Mouse (Mus musculus) hindbrain, embryonic 16.5 days (tissue): ENCODE data around the gene Fzd4. TPM values are rescaled to one million over a fixed set of nuclear protein-coding genes. Genes with fewer than 3 reads are reported as not detected.

ENCODE experiments used
- ATAC-seq: fragments of 200-750 bp; cut with Nextera tagmentation; 2 replicates; pipeline ENCODE4 v1.8.0; 2017; ENCODE audit warnings: moderate TSS enrichment, moderate library complexity
- H3K27ac ChIP-seq: fragments of 300-500 bp; sonication (generic); 2 replicates; pipeline ENCODE4 v1.5.1; 2014; ENCODE audit warnings: low read depth, mild to moderate bottlenecking, control low read depth, low read length, moderate library complexity
- H3K27me3 ChIP-seq: fragments of 300-500 bp; sonication (generic); replicated peaks from 2 replicates; pipeline ENCODE4 v1.6.1; 2014; ENCODE audit warnings: low read length; ENCODE audit not compliant: control insufficient read depth, insufficient read depth
- H3K36me3 ChIP-seq: fragments of 300-500 bp; sonication (generic); 2 replicates; pipeline ENCODE4 v1.6.1; 2014; ENCODE audit warnings: mild to moderate bottlenecking, low read length, moderate library complexity, mixed read lengths; ENCODE audit not compliant: control insufficient read depth, insufficient read depth
- H3K4me1 ChIP-seq: fragments of 300-500 bp; sonication (generic); 2 replicates; pipeline ENCODE4 v1.6.1; 2014; ENCODE audit warnings: low read depth, low read length; ENCODE audit not compliant: control insufficient read depth, insufficient read depth
- H3K4me2 ChIP-seq: fragments of 300-500 bp; sonication (generic); 2 replicates; pipeline ENCODE4 v1.6.1; 2014; ENCODE audit warnings: mild to moderate bottlenecking, low read length, control low read depth, moderate library complexity
- H3K4me3 ChIP-seq: fragments of 300-500 bp; sonication (generic); 2 replicates; pipeline ENCODE4 v1.5.1; 2014; ENCODE audit warnings: mild to moderate bottlenecking, low read length, control low read depth, moderate library complexity
- H3K9ac ChIP-seq: fragments of 300-500 bp; sonication (generic); 2 replicates; pipeline ENCODE4 v1.6.1; 2014; ENCODE audit warnings: low read depth, mild to moderate bottlenecking, control low read depth, low read length, moderate library complexity
- H3K9me3 ChIP-seq: fragments of 300-500 bp; sonication (generic); 2 replicates; pipeline ENCODE4 v1.6.1; 2014; ENCODE audit warnings: mild to moderate bottlenecking, low read length, moderate library complexity; ENCODE audit not compliant: control insufficient read depth
- WGBS: fragments of 180-500 bp; shearing (Covaris S2); extraction: QIAGEN DNeasy Blood & Tissue Kit; methylation state at CpG from one replicate; pipeline ENCODE4 v1.1.7; 2014; 5-methylcytosine and 5-hydroxymethylcytosine counted together
- polyA plus RNA-seq: library from polyadenylated mRNA; unstranded; fragments of >200 nt; fragmentation: Nextera tagmentation; extraction: Ambion mirVana; gene quantifications from 2 replicates; pipeline ENCODE4 v1.2.1, GENCODE M21; 2015

Gene Fzd4
- polyA plus RNA-seq, 1 experiment from 2014 or later: 2.1 TPM

DNA sequence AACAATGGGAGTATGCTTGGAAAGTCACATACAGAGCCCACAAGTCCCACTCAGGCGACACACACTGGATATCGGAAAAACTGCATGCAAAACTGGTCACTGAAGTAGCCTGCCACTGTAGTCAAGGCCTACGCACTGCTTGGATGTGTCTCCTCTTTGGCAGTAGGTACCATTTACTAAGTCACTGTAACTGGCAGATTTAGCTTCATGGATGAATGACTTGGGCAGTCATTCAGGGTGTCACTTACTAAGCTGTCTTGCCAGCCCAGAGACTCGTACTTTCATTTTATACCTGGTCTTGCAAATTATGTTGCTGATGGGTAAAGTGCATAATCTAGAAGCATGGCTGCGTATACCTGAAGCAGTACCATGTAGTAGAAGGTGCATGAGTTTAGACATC, 17.1 kb downstream of the Fzd4 start:
- Histone ChIP-seq H3K9me3 (no peaks in the 10 kb centered on the region), H3K36me3 (no peaks in the 10 kb centered on the region), H3K27me3 (no peaks in the 10 kb centered on the region), H3K4me2 (no peak overlapping the region), H3K27ac (no peak overlapping the region), H3K4me1 (no peaks in the 10 kb centered on the region), H3K4me3 (no peak overlapping the region), H3K9ac (no peak overlapping the region)
- no peak for ATAC-seq
- 91% methylated on average over 5 of the region's 5 CpGs for WGBS

DNA sequence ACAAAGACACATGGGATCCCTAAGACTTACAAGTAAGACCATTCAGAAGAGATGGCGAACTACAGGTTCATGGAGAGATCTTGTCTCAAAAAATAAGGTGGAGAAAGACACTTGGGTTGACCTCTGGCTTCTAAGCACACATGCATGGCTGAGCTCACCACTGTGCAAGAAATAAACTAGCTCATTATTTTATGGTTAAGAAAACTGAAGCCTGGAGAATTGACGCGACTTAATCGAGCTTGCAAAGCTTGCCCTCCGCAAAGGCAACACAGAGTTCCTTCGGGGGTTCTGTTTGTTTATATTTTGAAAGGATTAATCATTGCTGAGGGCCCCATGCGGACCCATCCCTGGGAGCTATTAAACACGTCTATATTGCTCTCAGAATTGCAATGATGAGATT, 18.5 kb downstream of the Fzd4 start:
- Histone ChIP-seq H3K4me3 (no peak overlapping the region), H3K4me2 (no peak overlapping the region), H3K27me3 (no peaks in the 10 kb centered on the region), H3K4me1 (no peaks in the 10 kb centered on the region), H3K9ac (no peak overlapping the region), H3K9me3 (no peaks in the 10 kb centered on the region), H3K27ac (no peak overlapping the region), H3K36me3 (no peaks in the 10 kb centered on the region)
- 33% methylated on average over 8 of the region's 8 CpGs for WGBS
- ATAC-seq: no peak

- no peak overlapping the region for H3K27ac ChIP-seq
- H3K36me3 ChIP-seq: no peaks in the 10 kb centered on the region
- H3K4me1 ChIP-seq: no peaks in the 10 kb centered on the region
- ATAC-seq: no peak
- no peaks in the 10 kb centered on the region for H3K9me3 ChIP-seq
- H3K27me3 ChIP-seq: no peaks in the 10 kb centered on the region
- no peak overlapping the region for H3K4me3 ChIP-seq
- no peak overlapping the region for H3K9ac ChIP-seq
- 11% methylated on average over 5 of the region's 5 CpGs for WGBS
- H3K4me2 ChIP-seq: no peak overlapping the region
These were observed 19.0 kb downstream of the Fzd4 start for GRCm38 (mm10) chr7:89423194-89423593.

GRCm38 (mm10) chr7:89423688-89424255, 19.6 kb downstream of the Fzd4 start:
- H3K36me3 ChIP-seq: no peaks in the 10 kb centered on the region
- no peak overlapping the region for H3K9ac ChIP-seq
- ATAC-seq: no peak
- no peaks in the 10 kb centered on the region for H3K9me3 ChIP-seq
- no peaks in the 10 kb centered on the region for H3K27me3 ChIP-seq
- no peak overlapping the region for H3K4me2 ChIP-seq
- H3K27ac ChIP-seq: no peak overlapping the region
- WGBS: 60% methylated on average over 8 of the region's 8 CpGs
- H3K4me1 ChIP-seq: no peaks in the 10 kb centered on the region
- H3K4me3 ChIP-seq: no peak overlapping the region

GRCm38 (mm10) chr7:89424659-89425058, 20.5 kb downstream of the Fzd4 start:
- Histone ChIP-seq H3K27ac (no peak overlapping the region), H3K4me3 (no peak overlapping the region), H3K4me2 (no peak overlapping the region), H3K27me3 (no peaks in the 10 kb centered on the region), H3K4me1 (no peaks in the 10 kb centered on the region), H3K36me3 (no peaks in the 10 kb centered on the region), H3K9me3 (no peaks in the 10 kb centered on the region), H3K9ac (no peak overlapping the region)
- no peak for ATAC-seq
- WGBS: 84% methylated on average over 5 of the region's 5 CpGs

DNA sequence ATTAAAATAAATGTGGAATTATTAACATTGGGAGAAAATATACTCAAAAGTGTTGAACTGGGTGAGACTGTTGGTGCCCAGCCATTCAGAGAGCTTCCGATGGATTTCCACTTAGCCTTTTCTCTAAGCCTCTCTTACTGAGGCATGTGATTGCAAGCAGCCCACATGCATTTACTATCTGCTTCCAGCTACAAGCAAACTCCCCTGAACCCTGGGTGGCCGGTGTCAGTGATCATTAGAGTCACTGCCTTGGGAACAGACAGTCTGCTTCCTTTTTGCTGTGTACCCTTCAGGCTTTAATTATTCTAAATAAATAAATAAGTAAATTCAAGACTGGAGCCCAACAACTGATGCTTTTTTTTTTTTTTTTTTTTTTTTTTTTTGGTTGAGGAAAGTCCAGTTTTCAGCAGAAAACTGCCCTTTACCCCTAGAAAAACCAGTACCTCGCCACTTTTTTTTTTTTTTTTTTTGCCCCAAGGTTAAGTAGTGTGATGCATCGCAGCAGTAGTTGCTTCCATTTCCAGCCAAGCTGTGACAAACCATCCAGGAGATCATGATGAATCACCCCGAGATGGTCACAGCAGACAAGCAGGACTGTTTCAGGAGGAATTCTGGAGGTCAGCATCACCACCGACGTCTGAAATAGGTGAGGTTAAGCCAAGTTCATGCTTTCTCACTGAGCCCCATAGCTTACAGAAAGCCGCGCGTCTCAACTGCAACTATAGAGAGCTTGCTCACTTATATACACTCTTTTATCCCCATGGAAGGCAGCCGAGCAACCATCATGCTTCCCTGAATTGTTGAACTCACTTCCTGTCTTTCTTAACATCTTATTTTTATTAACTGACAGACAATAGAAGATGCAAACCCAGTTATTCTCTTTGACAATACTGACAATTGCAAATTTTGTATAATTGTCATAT, 21.9 kb downstream of the Fzd4 start:
- H3K9ac ChIP-seq: no peak overlapping the region
- H3K9me3 ChIP-seq: no peaks in the 10 kb centered on the region
- WGBS: 67% methylated on average over 11 of the region's 11 CpGs
- H3K27me3 ChIP-seq: no peaks in the 10 kb centered on the region
- no peaks in the 10 kb centered on the region for H3K36me3 ChIP-seq
- no peak overlapping the region for H3K4me3 ChIP-seq
- H3K4me2 ChIP-seq: no peak overlapping the region
- H3K4me1 ChIP-seq: no peaks in the 10 kb centered on the region
- no peak for ATAC-seq
- no peak overlapping the region for H3K27ac ChIP-seq

GRCm38 (mm10) chr7:89427101-89427500, 22.9 kb downstream of the Fzd4 start:
- no peak overlapping the region for H3K27ac ChIP-seq
- WGBS: 59% methylated on average over 5 of the region's 5 CpGs
- H3K27me3 ChIP-seq: no peaks in the 10 kb centered on the region
- ATAC-seq: no peak
- H3K4me2 ChIP-seq: no peak overlapping the region
- no peak overlapping the region for H3K9ac ChIP-seq
- H3K4me1 ChIP-seq: no peaks in the 10 kb centered on the region
- no peaks in the 10 kb centered on the region for H3K9me3 ChIP-seq
- H3K36me3 ChIP-seq: no peaks in the 10 kb centered on the region
- H3K4me3 ChIP-seq: no peak overlapping the region

DNA sequence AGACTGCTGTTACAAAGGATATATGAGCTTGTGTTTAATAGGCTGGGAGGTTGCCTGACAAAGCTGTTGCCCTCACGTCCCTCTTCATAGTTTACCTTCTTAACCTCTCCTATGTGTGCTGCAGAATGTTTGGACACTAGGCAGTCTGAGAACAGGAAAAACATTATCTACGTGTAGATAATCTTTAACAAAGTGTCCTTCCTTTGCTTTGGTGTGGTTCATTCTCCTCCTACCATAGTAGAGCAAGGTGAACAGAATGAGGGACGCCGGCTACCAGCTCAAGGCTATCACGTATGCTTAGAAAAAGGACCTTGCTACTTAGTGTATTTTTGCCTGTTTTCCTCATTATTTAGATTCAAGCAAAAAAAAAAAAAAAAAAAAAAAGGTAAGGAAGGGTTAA, 24.6 kb downstream of the Fzd4 start:
- H3K27me3 ChIP-seq: no peaks in the 10 kb centered on the region
- no peaks in the 10 kb centered on the region for H3K36me3 ChIP-seq
- no peak overlapping the region for H3K9ac ChIP-seq
- H3K4me3 ChIP-seq: no peak overlapping the region
- no peaks in the 10 kb centered on the region for H3K9me3 ChIP-seq
- WGBS: 88% methylated on average over 5 of the region's 5 CpGs
- no peaks in the 10 kb centered on the region for H3K4me1 ChIP-seq
- no peak overlapping the region for H3K27ac ChIP-seq
- no peak for ATAC-seq
- no peak overlapping the region for H3K4me2 ChIP-seq

- Histone ChIP-seq H3K4me2 (no peak overlapping the region), H3K36me3 (no peaks in the 10 kb centered on the region), H3K9me3 (no peaks in the 10 kb centered on the region), H3K4me1 (no peaks in the 10 kb centered on the region), H3K9ac (no peak overlapping the region), H3K27ac (no peak overlapping the region), H3K4me3 (no peak overlapping the region), H3K27me3 (no peaks in the 10 kb centered on the region)
- WGBS: 88% methylated on average over 1 of the region's 1 CpGs
- no peak for ATAC-seq
These were observed 25.2 kb downstream of the Fzd4 start for GRCm38 (mm10) chr7:89429326-89429725.
